Mouse (Mus musculus): ENCODE measurements at regions not wholly inside any gene's neighbourhood (a gene's known extent, or its start where the extent isn't known, plus 50 kb on each side); places are given as distances from the start of the nearest gene placed in this dataset.

GRCm38 (mm10) chr2:103848923-103849700 lies 51.7 kb upstream of the Caprin1 start:
- no peak overlapping the region for H3K27ac ChIP-seq (replicated peaks)
- WGBS: 77% methylated on average over 9 of the region's 9 CpGs
- H3K36me3 ChIP-seq: no peaks in the 10 kb centered on the region
- no peaks in the 10 kb centered on the region for H3K4me1 ChIP-seq
- no peak overlapping the region for H3K4me2 ChIP-seq (replicated peaks)
- no peak overlapping the region for H3K9ac ChIP-seq
- H3K4me3 ChIP-seq (replicated peaks): no peak overlapping the region
- ATAC-seq (ENCODE audit: insufficient number of reproducible peaks, low FRiP score, low TSS enrichment, low read depth): no peak; the same call in 1 of the 2 replicates
- H3K27me3 ChIP-seq: no peaks in the 10 kb centered on the region
- H3K9me3 ChIP-seq (replicated peaks): no peaks in the 10 kb centered on the region

DNA sequence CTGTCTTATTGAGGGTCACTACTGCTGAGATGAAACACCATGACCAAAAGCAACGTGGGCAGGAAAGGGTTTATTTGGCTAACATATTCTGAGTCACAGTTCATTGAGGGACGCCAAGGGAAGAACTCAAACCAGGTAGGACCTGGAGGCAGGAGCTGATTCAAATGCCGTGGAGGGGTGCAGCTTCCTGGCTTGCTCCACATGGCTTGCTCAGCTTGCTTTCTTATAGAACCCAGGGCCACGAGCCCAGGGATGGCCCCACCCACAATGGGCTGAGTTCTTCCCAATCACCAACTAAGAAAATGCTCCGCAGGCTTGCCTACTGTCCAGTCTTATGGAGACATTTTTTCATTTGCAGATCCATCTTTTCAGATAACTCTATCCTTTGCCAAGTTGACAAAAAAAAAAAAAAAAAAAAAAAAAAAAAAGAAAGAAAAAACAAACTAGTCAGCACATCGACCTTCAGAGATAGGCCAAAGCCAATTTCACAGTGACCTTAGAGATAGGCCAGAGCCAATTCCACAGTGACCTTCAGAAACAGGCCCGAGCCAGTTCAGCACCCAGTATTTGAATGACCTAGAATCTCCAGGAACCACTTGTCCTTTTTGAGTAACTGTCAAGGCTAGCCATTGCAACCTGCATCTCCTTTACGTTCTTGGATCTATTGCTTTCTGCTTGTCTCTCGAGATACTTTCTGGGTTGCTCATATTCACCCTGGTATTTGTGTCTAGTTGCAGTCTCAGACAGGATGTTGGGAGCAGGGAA lies 52.5 kb upstream of the Caprin1 start:
- H3K4me1 ChIP-seq: no peaks in the 10 kb centered on the region
- no peaks in the 10 kb centered on the region for H3K36me3 ChIP-seq
- H3K4me3 ChIP-seq (replicated peaks): no peak overlapping the region
- H3K9me3 ChIP-seq (replicated peaks): no peaks in the 10 kb centered on the region
- no peak overlapping the region for H3K4me2 ChIP-seq (replicated peaks)
- ATAC-seq (ENCODE audit: insufficient number of reproducible peaks, low FRiP score, low TSS enrichment, low read depth): no peak
- H3K27me3 ChIP-seq: no peaks in the 10 kb centered on the region
- H3K27ac ChIP-seq (replicated peaks): no peak overlapping the region
- H3K9ac ChIP-seq: no peak overlapping the region
- WGBS: 85% methylated on average over 9 of the region's 9 CpGs

GRCm38 (mm10) chr2:103850531-103850816 lies 53.0 kb upstream of the Caprin1 start:
- Histone ChIP-seq H3K36me3 (no peaks in the 10 kb centered on the region), H3K27ac (replicated peaks) (no peak overlapping the region), H3K9me3 (replicated peaks) (no peaks in the 10 kb centered on the region), H3K27me3 (no peaks in the 10 kb centered on the region), H3K4me2 (replicated peaks) (no peak overlapping the region), H3K4me1 (no peaks in the 10 kb centered on the region), H3K9ac (no peak overlapping the region), H3K4me3 (replicated peaks) (no peak overlapping the region)
- no peak for ATAC-seq (ENCODE audit: insufficient number of reproducible peaks, low FRiP score, low TSS enrichment, low read depth)
- 85% methylated on average over 5 of the region's 5 CpGs for WGBS

DNA sequence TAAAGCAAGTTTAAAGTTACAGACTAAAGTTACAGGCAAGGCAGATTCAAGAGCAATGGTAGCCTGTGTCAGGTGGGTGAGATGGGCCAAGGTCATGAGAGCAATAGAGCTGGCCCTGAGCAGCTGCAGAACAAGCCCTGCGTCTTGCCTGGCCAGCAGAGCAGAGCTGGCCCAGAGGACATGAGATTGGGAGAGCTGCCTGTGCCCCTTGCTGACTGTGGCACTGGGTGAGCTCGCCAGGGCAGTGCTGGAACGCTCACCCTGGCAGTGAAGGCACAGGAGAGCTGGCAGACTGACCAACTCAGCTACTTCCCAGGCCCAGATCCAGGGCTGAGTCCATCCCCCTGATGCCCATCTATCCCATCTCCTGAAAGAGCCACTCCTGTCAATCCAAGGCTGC lies 53.7 kb upstream of the Caprin1 start:
- no peak overlapping the region for H3K27ac ChIP-seq (replicated peaks)
- no peaks in the 10 kb centered on the region for H3K9me3 ChIP-seq (replicated peaks)
- no peak overlapping the region for H3K9ac ChIP-seq
- H3K4me1 ChIP-seq: no peaks in the 10 kb centered on the region
- no peaks in the 10 kb centered on the region for H3K27me3 ChIP-seq
- no peak for ATAC-seq (ENCODE audit: insufficient number of reproducible peaks, low FRiP score, low TSS enrichment, low read depth)
- no peaks in the 10 kb centered on the region for H3K36me3 ChIP-seq
- no peak overlapping the region for H3K4me3 ChIP-seq (replicated peaks)
- no peak overlapping the region for H3K4me2 ChIP-seq (replicated peaks)
- whole genome bisulfite sequencing: 86% methylated on average over 3 of the region's 3 CpGs

- WGBS: 74% methylated on average over 8 of the region's 8 CpGs
Measured at GRCm38 (mm10) chr2:103861226-103861625, 63.8 kb upstream of the Caprin1 start.

DNA sequence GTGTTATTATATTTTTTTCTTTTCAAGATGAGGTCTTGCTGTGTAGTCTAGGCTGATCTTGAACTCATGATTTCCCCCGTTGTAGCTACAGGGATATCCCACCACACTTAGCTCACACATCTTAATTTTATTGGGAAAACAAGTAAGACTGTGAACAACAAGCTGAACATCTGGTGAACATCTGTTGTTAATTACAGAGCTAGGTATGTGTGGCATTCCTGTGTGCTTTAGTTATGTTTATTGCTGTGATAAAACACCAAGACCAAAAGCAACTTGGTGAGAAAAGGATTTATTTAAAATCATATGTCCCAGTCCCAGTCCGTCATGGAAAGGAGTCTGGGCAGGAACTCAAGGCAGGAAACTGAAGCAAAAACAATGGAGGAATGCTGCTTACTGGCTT lies 66.8 kb upstream of the Caprin1 start:
- H3K27me3 ChIP-seq: no peaks in the 10 kb centered on the region
- WGBS: 30% methylated on average over 2 of the region's 2 CpGs
- no peak for ATAC-seq (ENCODE audit: insufficient number of reproducible peaks, low FRiP score, low TSS enrichment, low read depth)

More at GRCm38 (mm10) chr2:103861226-103861625, 63.8 kb upstream of the Caprin1 start:
- Histone ChIP-seq H3K9ac (no peak overlapping the region), H3K4me3 (replicated peaks) (no peak overlapping the region), H3K9me3 (replicated peaks) (no peaks in the 10 kb centered on the region), H3K4me2 (replicated peaks) (no peak overlapping the region), H3K27me3 (no peaks in the 10 kb centered on the region), H3K36me3 (no peaks in the 10 kb centered on the region), H3K27ac (replicated peaks) (no peak overlapping the region), H3K4me1 (no peaks in the 10 kb centered on the region)
- no peak for ATAC-seq (ENCODE audit: insufficient number of reproducible peaks, low FRiP score, low TSS enrichment, low read depth)

DNA sequence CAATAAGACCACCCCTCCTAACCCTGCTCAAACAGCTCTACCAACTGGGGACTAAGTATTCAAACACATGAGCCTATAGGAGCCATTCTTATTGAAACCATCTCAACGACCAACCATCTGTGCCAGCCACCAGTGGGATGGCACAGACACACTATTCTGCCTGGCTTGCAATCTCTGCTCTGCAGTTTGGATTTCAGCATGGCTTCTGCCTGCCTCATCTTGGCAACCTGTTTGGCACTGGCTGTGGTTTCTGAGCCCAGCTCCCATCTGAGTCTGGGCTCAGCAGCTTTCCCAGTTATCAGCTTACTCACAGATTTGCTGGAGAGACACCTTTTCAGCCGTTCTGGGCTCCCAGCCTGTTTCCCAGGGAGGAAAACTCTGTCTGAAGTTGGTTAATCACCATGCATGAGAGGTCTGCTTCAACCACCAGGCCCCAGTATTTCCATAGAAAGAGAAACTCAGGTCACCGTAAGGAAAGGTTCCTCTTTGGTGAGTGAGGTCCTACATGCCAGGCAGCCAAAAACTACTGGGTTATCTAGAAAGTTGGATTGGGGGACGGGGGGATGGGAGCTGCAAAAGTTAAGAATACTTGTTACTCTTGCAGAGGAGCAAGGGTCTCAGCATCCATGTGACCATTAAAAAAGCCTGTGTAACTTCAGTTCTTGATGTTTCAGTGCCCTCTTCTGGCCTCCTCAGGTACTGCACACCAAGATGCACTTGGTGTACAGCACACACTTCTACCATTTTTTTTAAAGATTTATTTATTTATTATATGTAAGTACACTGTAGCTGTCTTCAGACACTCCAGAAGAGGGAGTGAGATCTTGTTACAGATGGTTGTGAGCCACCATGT lies 68.1 kb upstream of the Caprin1 start:
- no peaks in the 10 kb centered on the region for H3K27me3 ChIP-seq

More for the DNA sequence above, 66.8 kb upstream of the Caprin1 start:
- no peak overlapping the region for H3K4me3 ChIP-seq (replicated peaks)
- no peak overlapping the region for H3K9ac ChIP-seq
- no peaks in the 10 kb centered on the region for H3K4me1 ChIP-seq
- H3K36me3 ChIP-seq: no peaks in the 10 kb centered on the region
- no peak overlapping the region for H3K4me2 ChIP-seq (replicated peaks)
- H3K27ac ChIP-seq (replicated peaks): no peak overlapping the region
- H3K9me3 ChIP-seq (replicated peaks): no peaks in the 10 kb centered on the region

DNA sequence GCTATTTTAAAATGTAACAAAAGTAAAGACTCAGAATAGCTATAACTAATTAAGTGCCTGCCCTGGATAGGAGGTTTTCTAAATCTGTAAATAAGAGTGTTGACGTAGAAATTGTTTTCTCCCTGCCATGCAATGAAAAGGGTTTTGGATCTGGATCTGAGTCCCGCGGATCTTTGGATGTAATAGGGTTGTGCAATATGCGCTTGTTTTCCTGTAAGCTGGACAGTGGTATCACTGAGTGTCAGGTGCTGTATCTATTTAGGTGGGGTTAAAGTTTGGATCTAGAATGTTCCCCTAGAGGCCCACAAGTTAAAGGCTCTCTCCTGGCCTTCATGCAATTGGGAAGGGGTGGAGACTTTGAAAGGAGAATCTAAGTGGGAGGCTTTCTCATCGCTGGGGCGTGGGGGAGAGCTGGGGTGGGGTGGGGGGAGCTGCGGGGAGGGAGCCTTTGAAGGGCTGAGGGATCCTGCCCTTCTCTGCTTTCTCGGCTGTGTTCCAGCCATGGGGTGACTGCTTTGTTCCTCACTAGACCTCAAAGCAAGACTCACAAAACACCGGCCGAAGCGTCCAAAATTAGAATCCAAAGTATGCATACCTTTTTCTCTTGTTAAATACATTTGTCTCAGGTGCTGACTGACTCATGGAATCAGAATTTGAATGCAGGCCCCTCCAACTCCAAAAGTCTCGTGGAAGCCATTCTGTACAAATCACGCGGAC lies 70.0 kb upstream of the Caprin1 start:
- Histone ChIP-seq H3K4me3 (replicated peaks) (no peak overlapping the region), H3K4me1 (no peaks in the 10 kb centered on the region), H3K4me2 (replicated peaks) (no peak overlapping the region), H3K36me3 (no peaks in the 10 kb centered on the region), H3K9ac (no peak overlapping the region), H3K27me3 (no peaks in the 10 kb centered on the region), H3K27ac (replicated peaks) (no peak overlapping the region), H3K9me3 (replicated peaks) (no peaks in the 10 kb centered on the region)
- WGBS: 70% methylated on average over 14 of the region's 14 CpGs
- no peak for ATAC-seq (ENCODE audit: insufficient number of reproducible peaks, low FRiP score, low TSS enrichment, low read depth)

More for the DNA sequence above, 68.1 kb upstream of the Caprin1 start:
- H3K4me1 ChIP-seq: no peaks in the 10 kb centered on the region
- WGBS: 77% methylated on average over 4 of the region's 4 CpGs
- no peaks in the 10 kb centered on the region for H3K36me3 ChIP-seq
- no peak overlapping the region for H3K4me3 ChIP-seq (replicated peaks)
- no peaks in the 10 kb centered on the region for H3K9me3 ChIP-seq (replicated peaks)
- ATAC-seq (ENCODE audit: insufficient number of reproducible peaks, low FRiP score, low TSS enrichment, low read depth): no peak
- H3K27ac ChIP-seq (replicated peaks): no peak overlapping the region
- no peak overlapping the region for H3K9ac ChIP-seq
- no peak overlapping the region for H3K4me2 ChIP-seq (replicated peaks)

DNA sequence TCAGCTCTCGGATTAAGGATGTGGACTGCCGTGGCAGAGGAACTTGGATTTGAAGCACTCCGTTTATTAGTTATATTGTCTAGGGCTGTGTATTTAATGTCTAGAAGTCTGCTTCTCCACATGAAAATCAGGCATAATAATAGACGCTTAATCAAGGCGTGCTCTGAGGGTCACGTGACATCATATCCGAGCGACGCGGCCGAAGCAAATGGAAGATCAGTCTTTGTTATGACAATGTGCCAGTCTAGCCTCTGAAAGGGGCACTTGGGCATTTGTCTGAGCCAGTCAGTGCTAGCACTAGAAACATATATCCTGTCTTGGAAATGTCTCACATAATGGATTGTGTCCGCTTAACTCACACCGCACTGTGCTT lies 70.5 kb upstream of the Caprin1 start:
- H3K27me3 ChIP-seq: no peaks in the 10 kb centered on the region
- ATAC-seq (ENCODE audit: insufficient number of reproducible peaks, low FRiP score, low TSS enrichment, low read depth): no peak
- no peaks in the 10 kb centered on the region for H3K9me3 ChIP-seq (replicated peaks)
- H3K27ac ChIP-seq (replicated peaks): no peak overlapping the region
- WGBS: 87% methylated on average over 13 of the region's 13 CpGs
- H3K9ac ChIP-seq: no peak overlapping the region
- no peak overlapping the region for H3K4me3 ChIP-seq (replicated peaks)
- H3K4me2 ChIP-seq (replicated peaks): no peak overlapping the region
- no peaks in the 10 kb centered on the region for H3K4me1 ChIP-seq
- no peaks in the 10 kb centered on the region for H3K36me3 ChIP-seq

DNA sequence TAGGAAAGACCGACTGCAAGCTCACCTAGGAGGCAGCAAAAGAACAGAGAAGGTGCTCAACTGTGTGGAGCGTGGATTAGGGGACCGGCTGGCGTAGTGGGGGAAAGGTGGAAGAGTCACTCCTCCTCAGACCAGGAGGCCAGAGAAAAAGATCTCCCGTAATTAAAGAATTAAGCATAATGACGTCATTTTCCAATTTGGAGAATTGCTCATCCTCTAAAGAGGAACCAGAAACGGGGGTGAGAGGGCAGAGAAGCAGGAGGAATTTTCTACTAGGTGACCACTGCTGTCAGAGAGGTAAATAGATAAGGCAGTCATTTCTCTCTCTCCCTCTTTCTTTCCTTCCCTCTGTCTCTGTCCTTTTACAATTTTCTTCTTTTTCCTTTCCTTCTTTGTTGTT lies 71.2 kb upstream of the Caprin1 start:
- no peaks in the 10 kb centered on the region for H3K36me3 ChIP-seq
- H3K9me3 ChIP-seq (replicated peaks): no peaks in the 10 kb centered on the region
- no peak overlapping the region for H3K4me3 ChIP-seq (replicated peaks)
- H3K4me2 ChIP-seq (replicated peaks): no peak overlapping the region
- no peaks in the 10 kb centered on the region for H3K4me1 ChIP-seq
- H3K27ac ChIP-seq (replicated peaks): no peak overlapping the region
- no peak overlapping the region for H3K9ac ChIP-seq
- H3K27me3 ChIP-seq: no peaks in the 10 kb centered on the region
- no peak for ATAC-seq (ENCODE audit: insufficient number of reproducible peaks, low FRiP score, low TSS enrichment, low read depth)
- WGBS: 50% methylated on average over 7 of the region's 7 CpGs

Data from embryonic facial prominence, embryonic 15.5 days (tissue).